8 mouse cellular contexts compared by ENCODE assay signal in genomic region chr13:59889468-59890117, GRCm38 (mm10).
DNase-seq lines count a peak whose midpoint lies in the region; ATAC-seq lines count a peak whose summit lies in the region.

No protein-coding gene starts in this region.

- H3K4me2 ChIP-seq in kidney, embryonic 16.5 days (replicated peaks; ENCODE audit: low read depth, low read length): no peak overlapping the region
- no peak overlapping the region for H3K4me2 ChIP-seq in liver, embryonic 11.5 days
- no peak overlapping the region for H3K4me2 ChIP-seq in neural tube, embryonic 15.5 days

- peaks cover 23% of the 10 kb centered on the region for H3K4me1 ChIP-seq in kidney, embryonic 16.5 days (ENCODE audit: insufficient read depth, low read length)
- peaks cover 31% of the 10 kb centered on the region for H3K4me1 ChIP-seq in liver, embryonic 11.5 days (replicated peaks; ENCODE audit: control insufficient read depth, insufficient read depth, low read length)
- H3K4me1 ChIP-seq in neural tube, embryonic 15.5 days: peaks cover 20% of the 10 kb centered on the region

- peaks cover 6% of the 10 kb centered on the region for H3K9me3 ChIP-seq in kidney, embryonic 16.5 days (ENCODE audit: low read length)
- peaks cover 4% of the 10 kb centered on the region for H3K9me3 ChIP-seq in liver, embryonic 11.5 days (ENCODE audit: control insufficient read depth, low read length)
- no peaks in the 10 kb centered on the region for H3K9me3 ChIP-seq in neural tube, embryonic 15.5 days (replicated peaks)

- H3K27ac ChIP-seq in kidney, embryonic 16.5 days (ENCODE audit: low read length): no peak overlapping the region
- H3K27ac ChIP-seq in liver, embryonic 11.5 days (ENCODE audit: low read depth, low read length): no peak overlapping the region
- H3K27ac ChIP-seq in neural tube, embryonic 15.5 days (replicated peaks): no peak overlapping the region

- no peak overlapping the region for H3K4me3 ChIP-seq in kidney, embryonic 16.5 days (ENCODE audit: low read length)
- H3K4me3 ChIP-seq in liver, embryonic 11.5 days (ENCODE audit: low read depth, low read length): no peak overlapping the region
- H3K4me3 ChIP-seq in neural tube, embryonic 15.5 days (replicated peaks): no peak overlapping the region

- ATAC-seq in kidney, embryonic 16.5 days (ENCODE audit: low FRiP score, low TSS enrichment): no peak
- ATAC-seq in liver, embryonic 11.5 days (replicated peaks; ENCODE audit: low FRiP score): peak; percentile 17; the same call in 1 of the 2 replicates
- peak; percentile 80 for ATAC-seq in neural tube, embryonic 15.5 days (ENCODE audit: low FRiP score)

- 22% methylated on average over 10 of the region's 10 CpGs for WGBS in kidney, embryonic 16.5 days
- 19% methylated on average over 10 of the region's 10 CpGs for WGBS in liver, embryonic 11.5 days
- 23% methylated on average over 10 of the region's 10 CpGs for WGBS in neural tube, embryonic 15.5 days

- H3K9ac ChIP-seq in kidney, embryonic 16.5 days (replicated peaks; ENCODE audit: low read length): no peak overlapping the region
- H3K9ac ChIP-seq in liver, embryonic 11.5 days (ENCODE audit: low read depth, low read length): no peak overlapping the region
- H3K9ac ChIP-seq in neural tube, embryonic 15.5 days (replicated peaks): no peak overlapping the region

- no peaks in the 10 kb centered on the region for H3K27me3 ChIP-seq in kidney, embryonic 16.5 days (ENCODE audit: insufficient read depth, low read length)
- H3K27me3 ChIP-seq in liver, embryonic 11.5 days (replicated peaks; ENCODE audit: control insufficient read depth, insufficient read depth, low read length): no peaks in the 10 kb centered on the region
- H3K27me3 ChIP-seq in neural tube, embryonic 15.5 days (replicated peaks): no peaks in the 10 kb centered on the region; the same call in 1 of the 2 replicates

- H3K36me3 ChIP-seq in kidney, embryonic 16.5 days (ENCODE audit: insufficient read depth, low read length): no peaks in the 10 kb centered on the region
- H3K36me3 ChIP-seq in liver, embryonic 11.5 days (ENCODE audit: control insufficient read depth, insufficient read depth, low read length): no peaks in the 10 kb centered on the region
- H3K36me3 ChIP-seq in neural tube, embryonic 15.5 days: no peaks in the 10 kb centered on the region

- DNase-seq in kidney, adult 18-20 months: peak; percentile 48
- peak; percentile 56 for DNase-seq in embryo, embryonic 11.5 days (ENCODE audit: low read depth, low spot score)
- peak; percentile 16 for DNase-seq in heart, adult 8-10 months (ENCODE audit: low spot score)
- DNase-seq in kidney, postnatal 14 days: peak; percentile 71
- DNase-seq in liver, embryonic 11.5 days (ENCODE audit: low spot score): peak; percentile 38
- DNase-seq in thymus, postnatal 10 days (ENCODE audit: low spot score in 2 of 2): no peak

Comparison
In these comparisons a context has a peak if more than half of its experiments do, and no peak if none do; other contexts are left out.
1. DNase-seq: peak in kidney, adult 18-20 months (single experiment), embryo, embryonic 11.5 days (single experiment), heart, adult 8-10 months (single experiment), kidney, postnatal 14 days (single experiment) and liver, embryonic 11.5 days (single experiment); none in thymus, postnatal 10 days (0 of 2).